Mouse (Mus musculus): ENCODE data around the gene Cyp2d10. TPM values are rescaled to one million over a fixed set of nuclear protein-coding genes. Genes with fewer than 3 reads are reported as not detected.
"Not testable (repeated sequence)": the region's sequence is repeated elsewhere in the genome, so short reads cannot be mapped to it uniquely, and the experiment has no call there.

The Cyp2d10 gene
- polyA plus RNA-seq, 1 experiment = 0.10 TPM

DNA sequence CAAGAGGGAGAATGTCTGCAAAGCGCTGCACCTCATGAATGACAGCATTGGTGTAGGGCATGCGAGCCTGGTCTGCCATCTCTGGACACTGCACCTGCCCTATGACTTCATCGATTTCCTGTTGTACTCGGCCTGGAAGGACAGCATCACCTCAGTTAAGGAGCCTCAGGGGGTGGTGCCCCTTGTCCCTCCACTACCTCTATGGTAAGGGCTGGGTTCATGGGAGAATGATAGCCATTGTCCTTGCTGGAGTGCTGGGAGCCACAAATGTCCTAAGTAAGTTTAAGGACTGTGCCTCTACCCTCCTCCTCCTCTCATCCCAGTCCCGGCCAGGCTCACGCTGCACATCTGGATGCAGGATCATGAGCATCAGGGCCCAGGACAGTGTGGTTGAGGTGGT, 34.5 kb downstream of the Cyp2d10 start:
- Histone ChIP-seq H3K4me3 (replicated peaks) (no peak overlapping the region), H3K36me3 (ENCODE audit: control insufficient read depth) (peaks cover 12% of the 10 kb centered on the region; the same call in 1 of the 2 replicates), H3K9me3 (ENCODE audit: control insufficient read depth, low read length) (no peaks in the 10 kb centered on the region), H3K4me1 (ENCODE audit: control insufficient read depth) (no peaks in the 10 kb centered on the region), H3K27me3 (ENCODE audit: control insufficient read depth) (0 out of 2 replicates have a peak, but pooled peaks cover 3% of the 10 kb centered on the region)
- no peak for TF ChIP-seq TAL1 (IDR thresholded peaks at IDR 0.05; ENCODE audit: low read length)
- TF ChIP-seq GATA1 (IDR thresholded peaks at IDR 0.05; ENCODE audit: low read length) = no peak

DNA sequence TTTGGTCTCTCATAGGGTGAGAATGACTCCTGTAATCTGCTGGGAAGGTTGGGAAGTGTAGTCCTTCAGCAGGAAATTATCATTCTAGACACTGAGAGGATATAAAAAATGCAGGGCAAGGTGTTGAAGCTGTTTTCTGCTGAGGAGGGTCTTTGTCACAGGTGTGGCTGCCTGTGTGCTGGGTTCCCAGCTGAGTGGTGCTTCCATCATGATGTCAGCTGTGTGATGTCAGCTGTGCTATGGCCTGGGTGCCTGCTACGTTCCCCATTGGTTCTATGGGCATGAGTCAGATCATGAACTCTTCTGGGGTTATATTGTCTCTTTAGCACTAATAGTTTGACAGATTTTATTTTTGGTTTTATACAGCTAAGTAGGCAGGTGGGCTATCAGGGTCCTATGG, 38.1 kb downstream of the Cyp2d10 start:
- Histone ChIP-seq H3K36me3 (ENCODE audit: control insufficient read depth) (peaks cover 8% of the 10 kb centered on the region; the same call in 1 of the 2 replicates), H3K9me3 (ENCODE audit: control insufficient read depth, low read length) (no peaks in the 10 kb centered on the region), H3K27me3 (ENCODE audit: control insufficient read depth) (no peaks in the 10 kb centered on the region), H3K4me3 (replicated peaks) (no peak overlapping the region), H3K4me1 (ENCODE audit: control insufficient read depth) (no peaks in the 10 kb centered on the region)
- TF ChIP-seq TAL1 (IDR thresholded peaks at IDR 0.05; ENCODE audit: low read length) = no peak
- no peak for TF ChIP-seq GATA1 (IDR thresholded peaks at IDR 0.05; ENCODE audit: low read length)

DNA sequence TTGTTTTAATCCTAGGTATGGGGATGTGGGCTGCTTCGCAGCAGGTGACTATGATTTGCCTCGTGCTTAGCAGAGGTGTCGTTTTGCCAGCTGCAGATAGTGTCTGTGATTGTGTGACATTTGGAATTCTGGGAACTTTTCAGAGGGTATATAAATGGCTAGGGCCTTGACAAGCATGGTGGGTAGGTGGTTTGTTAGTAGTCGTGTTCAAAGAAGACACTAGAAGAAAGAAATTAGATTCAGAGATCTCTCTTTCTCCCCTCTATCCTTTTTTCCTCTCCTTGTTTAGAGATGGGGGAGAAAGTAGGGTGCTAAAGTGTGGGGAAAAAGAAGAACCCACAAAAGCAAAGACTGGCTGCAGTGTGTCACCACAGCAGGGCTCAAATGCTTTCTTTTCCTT, 38.8 kb downstream of the Cyp2d10 start:
- TF ChIP-seq TAL1 (IDR thresholded peaks at IDR 0.05; ENCODE audit: low read length) = no peak
- Histone ChIP-seq H3K4me3 (replicated peaks) (no peak overlapping the region), H3K4me1 (ENCODE audit: control insufficient read depth) (no peaks in the 10 kb centered on the region), H3K27me3 (ENCODE audit: control insufficient read depth) (no peaks in the 10 kb centered on the region), H3K36me3 (ENCODE audit: control insufficient read depth) (peaks cover 4% of the 10 kb centered on the region; the same call in 1 of the 2 replicates), H3K9me3 (ENCODE audit: control insufficient read depth, low read length) (no peaks in the 10 kb centered on the region)

DNA sequence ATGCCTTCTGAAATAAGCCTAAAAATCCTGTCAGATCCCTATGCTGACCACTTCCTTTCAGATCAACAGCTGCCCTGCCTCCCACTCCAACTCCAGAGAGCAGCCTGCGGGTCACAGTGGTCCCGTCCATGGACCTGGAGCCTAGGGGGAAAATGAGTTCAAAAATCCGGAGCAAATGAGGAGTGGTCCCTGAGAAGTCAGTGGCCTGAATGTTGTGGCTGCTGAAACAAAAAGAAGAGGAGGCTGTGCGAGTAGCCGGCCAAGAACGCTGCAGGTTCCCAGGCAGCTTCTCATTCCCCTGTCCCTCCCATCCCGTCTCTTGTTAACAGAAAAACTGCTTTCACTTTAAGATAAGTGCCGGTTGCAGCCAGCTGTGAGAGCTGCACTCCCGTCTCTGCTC, 42.4 kb downstream of the Cyp2d10 start:
- not testable (repeated sequence) for H3K4me1 ChIP-seq (ENCODE audit: control insufficient read depth); H3K9me3 ChIP-seq (ENCODE audit: control insufficient read depth, low read length); H3K4me3 ChIP-seq (replicated peaks); H3K36me3 ChIP-seq (ENCODE audit: control insufficient read depth); H3K27me3 ChIP-seq (ENCODE audit: control insufficient read depth)

DNA sequence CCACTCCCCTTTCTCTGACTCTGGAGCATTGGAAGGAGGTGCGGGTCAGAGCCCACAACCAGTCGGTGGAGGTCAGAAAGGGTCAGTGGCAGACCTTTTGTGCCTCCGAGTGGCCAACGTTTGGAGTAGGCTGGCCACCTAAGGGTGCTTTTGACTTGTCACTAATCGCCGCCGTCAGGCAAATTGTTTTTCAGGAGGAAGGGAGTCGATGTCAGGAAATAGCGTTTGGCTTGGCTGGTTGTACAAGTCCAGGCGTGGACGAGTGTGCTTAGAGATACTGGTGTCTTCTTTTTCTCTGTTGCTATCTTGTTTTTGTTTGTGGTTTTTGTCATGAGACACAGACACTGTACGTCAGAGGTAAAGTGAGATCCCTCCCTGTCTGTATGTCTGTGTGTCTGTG, 43.2 kb downstream of the Cyp2d10 start:
- not testable (repeated sequence) for H3K4me3 ChIP-seq (replicated peaks); H3K36me3 ChIP-seq (ENCODE audit: control insufficient read depth); H3K9me3 ChIP-seq (ENCODE audit: control insufficient read depth, low read length); H3K27me3 ChIP-seq (ENCODE audit: control insufficient read depth); H3K4me1 ChIP-seq (ENCODE audit: control insufficient read depth)

DNA sequence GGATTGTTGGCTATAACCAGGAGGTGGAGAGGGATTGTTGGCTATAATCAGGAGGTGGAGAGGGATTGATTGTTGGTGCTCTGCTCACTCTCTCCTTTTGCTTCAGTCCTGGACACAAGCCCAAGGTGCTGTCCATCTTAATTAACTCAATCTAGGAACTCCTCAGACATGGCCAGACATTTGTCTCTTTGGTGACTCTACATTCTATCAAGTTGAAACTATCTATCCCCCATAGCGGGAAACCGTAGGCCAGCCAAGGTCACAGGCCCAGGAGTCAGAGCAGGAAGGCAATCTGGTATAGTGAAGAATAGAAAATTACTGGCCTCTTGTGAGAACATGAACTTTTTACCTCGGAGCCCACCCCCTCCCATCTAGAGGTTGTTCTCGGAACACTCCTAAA, 44.8 kb downstream of the Cyp2d10 start:
- Histone ChIP-seq H3K36me3 (ENCODE audit: control insufficient read depth) (no peaks in the 10 kb centered on the region), H3K9me3 (ENCODE audit: control insufficient read depth, low read length) (no peaks in the 10 kb centered on the region), H3K4me1 (ENCODE audit: control insufficient read depth) (no peaks in the 10 kb centered on the region), H3K27me3 (ENCODE audit: control insufficient read depth) (no peaks in the 10 kb centered on the region), H3K4me3 (replicated peaks) (no peak overlapping the region)
- TF ChIP-seq TAL1 (IDR thresholded peaks at IDR 0.05; ENCODE audit: low read length) (no peak), GATA1 (IDR thresholded peaks at IDR 0.05; ENCODE audit: low read length) (no peak)

DNA sequence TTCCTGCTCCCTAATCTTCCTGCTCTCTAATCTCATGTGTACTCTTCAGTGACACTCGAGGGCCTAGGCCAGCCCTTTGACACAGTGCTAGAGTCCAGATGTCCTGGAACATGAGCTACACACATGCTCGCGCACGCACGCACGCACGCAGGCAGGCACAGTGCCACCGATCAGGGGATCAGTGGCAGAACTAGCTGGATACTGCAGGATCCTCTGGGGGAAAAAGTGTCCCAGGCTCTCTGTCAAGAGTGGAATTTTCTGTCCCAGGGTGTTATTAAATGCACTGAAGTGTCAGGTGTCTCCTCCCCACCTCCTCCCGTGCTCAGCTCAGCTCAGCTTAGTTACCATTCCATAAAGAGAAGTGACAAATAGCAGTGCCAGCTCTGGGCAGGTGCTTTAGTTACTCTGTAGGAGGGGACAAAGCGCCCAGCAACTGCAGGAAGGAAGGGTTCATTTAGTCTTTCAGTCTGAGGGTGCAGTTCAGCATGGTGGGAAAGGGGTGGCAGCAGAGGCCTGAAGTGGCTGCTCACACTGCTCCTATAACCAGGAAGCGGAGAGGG, 45.5 kb downstream of the Cyp2d10 start:
- Histone ChIP-seq H3K4me1 (ENCODE audit: control insufficient read depth) (no peaks in the 10 kb centered on the region; the same call in 1 of the 2 replicates), H3K9me3 (ENCODE audit: control insufficient read depth, low read length) (no peaks in the 10 kb centered on the region), H3K4me3 (replicated peaks) (no peak overlapping the region), H3K36me3 (ENCODE audit: control insufficient read depth) (no peaks in the 10 kb centered on the region), H3K27me3 (ENCODE audit: control insufficient read depth) (no peaks in the 10 kb centered on the region)
- no peak for TF ChIP-seq TAL1 (IDR thresholded peaks at IDR 0.05; ENCODE audit: low read length)
- no peak for TF ChIP-seq GATA1 (IDR thresholded peaks at IDR 0.05; ENCODE audit: low read length)

DNA sequence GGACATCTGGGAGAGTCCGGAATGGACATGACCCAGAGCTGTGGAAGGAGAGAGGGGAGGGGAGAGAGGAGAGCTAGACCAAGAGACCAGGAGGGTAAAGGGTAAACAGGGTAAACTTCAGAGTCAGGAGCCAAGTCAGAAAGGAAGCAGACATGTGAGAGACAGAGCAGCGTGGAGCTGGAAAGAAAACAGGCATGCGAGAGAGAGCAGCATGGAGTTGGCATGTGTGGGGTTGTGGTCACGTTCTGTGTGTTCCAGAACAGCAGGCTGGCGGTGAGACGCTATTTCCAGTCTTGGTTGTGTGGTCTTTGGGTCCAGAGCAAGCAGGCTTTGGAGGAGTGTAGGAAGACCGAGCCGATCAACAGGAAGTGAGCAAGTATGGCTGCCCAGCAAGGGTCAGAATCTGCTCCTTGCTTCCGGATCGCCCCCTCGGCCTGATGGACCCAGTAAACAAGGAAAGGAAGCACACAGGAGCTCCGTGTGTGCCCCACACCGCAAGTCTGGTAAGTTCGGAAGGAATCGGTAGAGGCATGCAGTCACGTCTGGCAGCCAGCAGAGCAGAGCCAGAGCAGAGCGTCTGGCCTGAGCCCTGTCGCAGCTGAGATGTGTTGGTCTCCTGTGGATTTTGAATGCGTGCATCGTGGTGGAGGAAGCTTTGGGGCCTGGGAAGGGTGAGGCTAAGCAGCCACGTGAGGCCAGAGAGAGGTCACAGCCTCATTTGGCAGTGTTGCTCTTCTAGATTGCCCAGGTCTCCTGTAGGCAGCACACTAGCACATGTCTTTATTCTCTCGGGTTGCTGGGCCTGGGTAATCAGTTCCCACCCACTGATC, 48.3 kb downstream of the Cyp2d10 start:
- H3K9me3 ChIP-seq (ENCODE audit: control insufficient read depth, low read length) = peaks cover 6% of the 10 kb centered on the region
- peak overlapping the region; percentile 1 for H3K4me3 ChIP-seq (replicated peaks)
- H3K4me1 ChIP-seq (ENCODE audit: control insufficient read depth) = peaks cover 14% of the 10 kb centered on the region
- no peaks in the 10 kb centered on the region for H3K27me3 ChIP-seq (ENCODE audit: control insufficient read depth)
- TF ChIP-seq GATA1 (IDR thresholded peaks at IDR 0.05; ENCODE audit: low read length) = no peak
- no peak for TF ChIP-seq TAL1 (IDR thresholded peaks at IDR 0.05; ENCODE audit: low read length)
- H3K36me3 ChIP-seq (ENCODE audit: control insufficient read depth) = no peaks in the 10 kb centered on the region

DNA sequence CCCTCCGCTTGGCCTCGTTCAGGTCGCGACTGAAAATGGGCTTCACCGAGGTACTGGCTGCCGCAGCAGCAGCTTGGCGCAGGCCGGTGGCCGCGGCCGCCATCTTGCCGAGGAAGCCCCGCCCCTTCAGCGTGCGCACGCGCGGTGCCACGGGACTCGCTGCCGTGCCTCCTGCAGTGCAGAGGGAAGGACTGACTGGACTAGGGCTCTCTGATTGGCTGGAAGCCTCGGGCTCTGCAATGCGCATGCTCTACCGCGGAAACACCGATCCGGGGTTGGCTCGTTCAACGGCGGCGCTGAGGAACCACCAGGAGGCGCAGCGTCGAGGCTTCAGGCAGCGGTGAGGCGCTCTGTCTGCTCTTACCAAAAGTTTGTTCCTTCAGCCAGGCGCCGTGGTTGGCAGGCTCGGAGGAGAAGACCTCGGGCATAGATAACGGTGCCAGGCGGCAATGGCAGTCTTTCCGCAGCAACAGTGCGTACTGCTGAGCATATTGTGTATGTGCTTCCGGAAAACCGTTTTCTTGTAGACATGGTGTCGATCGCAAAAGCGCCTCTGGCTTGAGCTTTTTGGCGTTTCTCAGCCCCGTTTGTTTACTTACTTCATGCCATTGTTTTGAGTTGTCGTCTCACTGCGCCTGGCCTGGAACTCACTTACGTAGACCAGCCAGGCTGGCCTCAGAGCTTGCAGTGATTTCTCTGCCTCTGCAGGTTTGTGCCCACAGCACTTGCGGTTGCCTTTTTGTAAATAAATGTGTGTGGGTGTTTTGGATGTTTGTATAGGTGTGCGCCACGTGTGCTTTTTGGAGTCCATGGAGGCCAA, 52.7 kb downstream of the Cyp2d10 start, which contains the start of gene Ndufa6:
Ndufa6 (minus strand) TSS at position 197 of the 820 bp plus-strand sequence.
- Histone ChIP-seq H3K4me1 (ENCODE audit: control insufficient read depth) (peaks cover 46% of the 10 kb centered on the region), H3K27me3 (ENCODE audit: control insufficient read depth) (no peaks in the 10 kb centered on the region), H3K36me3 (ENCODE audit: control insufficient read depth) (peaks cover 30% of the 10 kb centered on the region), H3K4me3 (replicated peaks) (peak within 1 kb of the TSS; percentile 91), H3K9me3 (ENCODE audit: control insufficient read depth, low read length) (peaks cover 6% of the 10 kb centered on the region)
- no peak for TF ChIP-seq TAL1 (IDR thresholded peaks at IDR 0.05; ENCODE audit: low read length)
- TF ChIP-seq GATA1 (IDR thresholded peaks at IDR 0.05; ENCODE audit: low read length) = peak; percentile 19; the same call in 1 of the 2 replicates

Measured in erythroblast, embryonic 14.5 days (primary cell).